Comparison of ENCODE assay signal across 9 mouse cellular contexts in the genomic region with DNA sequence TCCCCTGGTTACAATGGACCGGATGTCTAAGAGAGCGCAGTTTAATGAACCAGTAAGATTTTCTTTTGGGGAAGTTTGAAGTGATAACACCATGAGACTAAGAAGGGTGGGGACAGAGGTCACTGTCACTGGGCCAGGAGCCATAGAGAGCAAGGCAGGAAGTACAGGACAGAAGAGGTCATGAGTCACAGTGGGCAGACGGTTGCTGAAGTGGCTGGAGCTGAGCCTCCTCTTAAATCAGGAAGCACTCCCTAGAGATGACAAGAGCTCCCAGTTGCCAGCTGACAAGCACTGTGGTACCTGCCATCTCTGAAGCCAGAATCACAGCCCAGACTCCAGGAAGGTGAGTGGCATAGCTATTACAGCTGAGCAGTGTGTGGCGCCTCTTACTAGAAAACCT.
DNase-seq lines count a peak whose midpoint lies in the region; ATAC-seq and TF ChIP-seq lines count a peak whose summit lies in the region.
"Had no signal": no experiment of that assay in that cellular context is flagged by ENCODE, and none has a peak within 500 bp of the region (broad histone marks: within the 10 kb centered on the region; RNA-seq: fewer than 3 reads in every experiment).

No protein-coding gene starts in this region.

- no peak overlapping the region for H3K4me2 ChIP-seq in kidney, postnatal 0 days (ENCODE audit: low read length)
- no peak overlapping the region for H3K4me2 ChIP-seq in midbrain, embryonic 16.5 days (ENCODE audit: low read length)
- H3K4me2 ChIP-seq: limb, embryonic 13.5 days had no signal

- peak; percentile 14 for DNase-seq in kidney, adult 11 months
- no peak for DNase-seq in kidney, adult 18-20 months
- DNase-seq in kidney, postnatal 0 days (ENCODE audit: low spot score), result peak; percentile 44
- DNase-seq in ovary, adult 18-20 months (ENCODE audit: low spot score), result no peak
- no peak for DNase-seq in cerebellum, postnatal 14 days

- no peaks in the 10 kb centered on the region for H3K36me3 ChIP-seq in kidney, postnatal 0 days (ENCODE audit: insufficient read depth, low read length)
- H3K36me3 ChIP-seq in midbrain, embryonic 16.5 days (ENCODE audit: control insufficient read depth, insufficient read depth, low read length), result peaks cover under 1% of the 10 kb centered on the region; the same call in 1 of the 2 replicates

- peak; percentile 97 for ATAC-seq in granulocyte monocyte progenitor cell, adult 5-6 weeks (replicated peaks; ENCODE audit: poor library complexity, severe bottlenecking)
- ATAC-seq in kidney, postnatal 0 days (replicated peaks; ENCODE audit: low FRiP score, low read depth), result no peak
- no peak; the same call in 1 of the 2 replicates for ATAC-seq in midbrain, embryonic 16.5 days
- no peak for ATAC-seq in megakaryocyte-erythroid progenitor cell, adult 5-6 weeks (replicated peaks; ENCODE audit: low FRiP score, low TSS enrichment, poor library complexity, severe bottlenecking)

- 50% methylated on average over 4 of the region's 4 CpGs for WGBS in kidney, postnatal 0 days
- 73% methylated on average over 4 of the region's 4 CpGs for WGBS in midbrain, embryonic 16.5 days

- no peaks in the 10 kb centered on the region for H3K27me3 ChIP-seq in kidney, postnatal 0 days (ENCODE audit: insufficient read depth, low read length)
- no peaks in the 10 kb centered on the region for H3K27me3 ChIP-seq in midbrain, embryonic 16.5 days (ENCODE audit: control insufficient read depth, insufficient read depth, low read depth, low read length)
- H3K27me3 ChIP-seq: limb, embryonic 13.5 days had no signal

- H3K9ac ChIP-seq in kidney, postnatal 0 days (ENCODE audit: low read depth, low read length), result no peak overlapping the region
- H3K9ac ChIP-seq in midbrain, embryonic 16.5 days (ENCODE audit: low read depth, low read length), result no peak overlapping the region
- H3K9ac ChIP-seq: limb, embryonic 13.5 days had no signal

- no peaks in the 10 kb centered on the region for H3K4me1 ChIP-seq in kidney, postnatal 0 days (replicated peaks; ENCODE audit: insufficient read depth, low read length)
- peaks cover 32% of the 10 kb centered on the region for H3K4me1 ChIP-seq in midbrain, embryonic 16.5 days (ENCODE audit: control insufficient read depth, insufficient read depth, low read length)

- no peak overlapping the region for H3K4me3 ChIP-seq in kidney, postnatal 0 days (replicated peaks; ENCODE audit: low read depth, low read length)
- no peak overlapping the region for H3K4me3 ChIP-seq in midbrain, embryonic 16.5 days (ENCODE audit: low read depth, low read length)
- H3K4me3 ChIP-seq: limb, embryonic 13.5 days had no signal

- TF ChIP-seq CTCF in kidney, postnatal 0 days (IDR thresholded peaks at IDR 0.05; ENCODE audit: low read depth), result no peak

- H3K9me3 ChIP-seq in kidney, postnatal 0 days (replicated peaks; ENCODE audit: low read length), result no peaks in the 10 kb centered on the region
- no peaks in the 10 kb centered on the region for H3K9me3 ChIP-seq in midbrain, embryonic 16.5 days (replicated peaks; ENCODE audit: control insufficient read depth, low read length, poor library complexity, severe bottlenecking)

- H3K27ac ChIP-seq in kidney, postnatal 0 days, result no peak overlapping the region
- peak overlapping the region; percentile 70 for H3K27ac ChIP-seq in midbrain, embryonic 16.5 days (ENCODE audit: low read length)
- H3K27ac ChIP-seq: limb, embryonic 13.5 days had no signal

Comparison
In these comparisons a context has a peak if more than half of its experiments do, and no peak if none do; other contexts are left out.
1. DNase-seq: peak in kidney, adult 11 months (single experiment) and kidney, postnatal 0 days (single experiment); none in kidney, adult 18-20 months (single experiment), ovary, adult 18-20 months (single experiment) and cerebellum, postnatal 14 days (0 of 2).